Mouse (Mus musculus): ENCODE data around the gene Gm8279. TPM values are rescaled to one million over a fixed set of nuclear protein-coding genes. Genes with fewer than 3 reads are reported as not detected.

Gene Gm8279
- polyA plus RNA-seq (2012; rRNA removed; ENCODE audit: low replicate concordance), result not detected in 2 replicates

GRCm38 (mm10) chr14:5131219-5131618 is at the start of gene Gm8279:
Gene Gm8279, plus strand, starts transcription at chr14:5131519.

DNA sequence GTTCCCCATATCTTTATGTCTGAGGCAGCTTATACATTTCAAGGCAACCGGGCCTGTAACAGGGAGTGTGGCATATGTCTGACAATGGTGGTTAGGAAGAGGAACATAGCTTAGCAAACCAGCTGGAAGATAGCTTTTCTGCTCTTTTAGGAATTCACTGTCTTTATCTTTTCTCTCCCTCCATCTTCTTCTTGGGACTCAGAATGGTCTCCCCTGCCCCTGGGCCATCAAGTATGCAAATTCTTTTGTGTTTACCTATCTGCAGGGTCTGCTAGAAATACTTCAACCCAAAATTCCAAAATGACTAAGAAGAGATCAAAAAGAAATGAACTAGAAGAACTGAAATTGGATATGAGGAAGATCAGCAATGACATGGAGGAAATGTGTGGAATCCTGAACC is 32.9 kb downstream of the Gm8279 start, which contains the start of gene Gm3317:
Gene Gm3317 (plus strand): TSS at position 301 of the 400 bp plus-strand sequence.

DNA sequence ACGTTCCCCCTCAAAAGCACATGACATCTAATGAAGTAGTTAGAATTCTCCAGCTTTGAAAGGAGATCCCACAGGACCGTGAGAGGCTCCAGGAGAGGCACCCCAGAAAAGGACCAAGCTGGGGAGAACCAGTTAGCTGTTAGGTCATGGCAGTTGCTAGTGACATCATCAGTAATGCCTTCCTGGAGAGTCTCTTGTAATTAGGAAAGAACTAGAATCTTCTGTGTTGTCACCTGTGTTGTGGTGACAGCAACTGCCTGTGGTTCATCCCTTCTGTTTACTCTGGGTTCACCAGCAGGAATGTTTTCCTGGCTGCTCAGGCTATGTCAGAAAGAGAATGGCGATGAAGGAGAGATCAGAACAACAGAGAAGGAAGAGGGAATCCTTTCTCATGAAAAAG is 54.2 kb downstream of the Gm8279 start, which contains the start of gene Gm8271:
Gene Gm8271 (plus strand): TSS at position 301 of the 400 bp plus-strand sequence.

Other genes starting within 250 kb of the Gm8279 start
- not detected in 2 replicates for gene Gm3278, start 239.1 kb upstream of the Gm8279 start, polyA plus RNA-seq (2012; rRNA removed; ENCODE audit: low replicate concordance)
- gene Gm8297, start 147.6 kb upstream of the Gm8279 start, polyA plus RNA-seq (2012; rRNA removed; ENCODE audit: low replicate concordance), result not detected in 2 replicates
- not detected in 2 replicates for gene Gm3298, start 115.6 kb upstream of the Gm8279 start, polyA plus RNA-seq (2012; rRNA removed; ENCODE audit: low replicate concordance)
- gene 4930555G01Rik, start 80.9 kb upstream of the Gm8279 start, polyA plus RNA-seq (2012; rRNA removed; ENCODE audit: low replicate concordance), result not detected in 2 replicates
- not detected in 2 replicates for gene Gm8281, start 60.5 kb upstream of the Gm8279 start, polyA plus RNA-seq (2012; rRNA removed; ENCODE audit: low replicate concordance)
- not detected in 2 replicates for gene Gm3317, start 33.0 kb downstream of the Gm8279 start, polyA plus RNA-seq (2012; rRNA removed; ENCODE audit: low replicate concordance)
- not detected in 2 replicates for gene Gm8271, start 54.3 kb downstream of the Gm8279 start, polyA plus RNA-seq (2012; rRNA removed; ENCODE audit: low replicate concordance)
- not detected in 2 replicates for gene Gm3526, start 129.1 kb downstream of the Gm8279 start, polyA plus RNA-seq (2012; rRNA removed; ENCODE audit: low replicate concordance)
- not detected in 2 replicates for gene Gm3542, start 203.4 kb downstream of the Gm8279 start, polyA plus RNA-seq (2012; rRNA removed; ENCODE audit: low replicate concordance)

Data from duodenum, adult 2 months (tissue).